In the genomic region with DNA sequence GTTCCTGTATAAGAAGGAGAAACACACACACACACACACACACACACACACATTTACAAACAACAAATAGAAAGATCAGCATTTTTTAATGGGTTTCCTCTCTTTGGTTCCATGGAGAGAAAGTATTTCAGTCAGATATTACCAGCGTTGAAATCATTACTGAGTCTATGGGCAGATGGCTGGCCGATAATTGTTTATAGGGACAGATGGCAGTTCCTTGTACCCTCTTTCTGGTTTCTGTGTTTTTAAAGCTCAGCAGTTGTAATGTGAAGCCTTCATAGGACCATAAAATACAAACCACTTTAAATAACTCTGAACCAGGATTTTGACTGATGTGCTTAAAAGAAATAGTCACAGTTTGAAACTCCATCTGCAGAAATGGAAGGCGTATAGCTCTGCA, we compare ENCODE assay signal across 14 mouse cellular contexts.
DNase-seq lines count a peak whose midpoint lies in the region; ATAC-seq lines count a peak whose summit lies in the region.
"Had no signal": no experiment of that assay in that cellular context is flagged by ENCODE, and none has a peak within 500 bp of the region (broad histone marks: within the 10 kb centered on the region; RNA-seq: fewer than 3 reads in every experiment).

No protein-coding gene starts in this region.

- DNase-seq in layer of hippocampus, adult 11-12 months (ENCODE audit: low spot score): peak; percentile 32
- no peak for DNase-seq in layer of hippocampus, postnatal 10 days (ENCODE audit: low spot score in 2 of 2)
- peak; percentile 14 for DNase-seq in brain, embryonic 18.5 days (ENCODE audit: low read depth, low spot score)
- peak; percentile 47 to 53 for DNase-seq in cerebellum, postnatal 10 days
- peak; percentile 10 for DNase-seq in layer of hippocampus, adult 9-10 months (ENCODE audit: low spot score)
- no peak for DNase-seq in kidney, adult 8-10 months
- DNase-seq: adrenal gland, postnatal 25 days; heart, postnatal 36 days; kidney, adult 2 months; lung, embryonic 14.5 days; thymus, postnatal 36 days had no signal

- ATAC-seq in megakaryocyte-erythroid progenitor cell, adult 5-6 weeks (replicated peaks; ENCODE audit: low FRiP score, low TSS enrichment, poor library complexity, severe bottlenecking): no peak
- ATAC-seq: CD4-positive, CD25-positive, alpha-beta regulatory T cell, adult 4 months; midbrain, embryonic 16.5 days had no signal

Comparison
In these comparisons a context has a peak if more than half of its experiments do, and no peak if none do; other contexts are left out.
1. DNase-seq: peak in layer of hippocampus, adult 11-12 months (single experiment), brain, embryonic 18.5 days (single experiment), cerebellum, postnatal 10 days (2 of 2) and layer of hippocampus, adult 9-10 months (single experiment); none in layer of hippocampus, postnatal 10 days (0 of 2) and kidney, adult 8-10 months (0 of 2).